Mouse (Mus musculus) mouse embryonic stem cell (cell line): ENCODE data around the gene Krt4.

ENCODE experiments used
- in situ Hi-C, 2 experiments: fragments of 300-500 bp; cut with MboI; formaldehyde crosslinking; loops; 1 replicate in 1 of 2; 3 replicates in 1 of 2; pipeline ENCODE4 v1.14.3; 2019 to 2020; ENCODE audit warnings: low sequenced_read_pairs in 2 of 2, low pct_unique_long_range_greater_than_20kb in 1 of 2, mixed read lengths in 1 of 2; ENCODE audit not compliant: unreplicated experiment in 1 of 2

Gene Krt4

GRCm38 (mm10) chr15:101904849-101905248 lies 19.7 kb downstream of the Krt4 start:
- in situ Hi-C loops = no loop called here

GRCm38 (mm10) chr15:101902171-101903149 lies 22.1 kb downstream of the Krt4 start:
- in situ Hi-C loops = no loop called here

- in situ Hi-C loops = no loop called here
Observed at GRCm38 (mm10) chr15:101895216-101895615, 29.3 kb downstream of the Krt4 start.

- in situ Hi-C loops = no loop called here
Observed at GRCm38 (mm10) chr15:101892820-101893219, 31.7 kb downstream of the Krt4 start, which contains the start of gene Krt76. Gene Krt76, minus strand, starts transcription at chr15:101892920.

- in situ Hi-C loops = no loop called here
Observed at GRCm38 (mm10) chr15:101879776-101880175, 44.8 kb downstream of the Krt4 start.

GRCm38 (mm10) chr15:101878041-101878440 lies 46.5 kb downstream of the Krt4 start:
- in situ Hi-C loops = no loop called here

GRCm38 (mm10) chr15:101874383-101874782 lies 50.2 kb downstream of the Krt4 start:
- in situ Hi-C loops = no loop called here

GRCm38 (mm10) chr15:101873231-101873630 lies 51.3 kb downstream of the Krt4 start:
- in situ Hi-C loops = no loop called here

- in situ Hi-C loops = no loop called here
Observed at GRCm38 (mm10) chr15:101869431-101869830, 55.1 kb downstream of the Krt4 start, which contains the start of gene Krt77. Gene Krt77, minus strand, starts transcription at chr15:101869705.
